Mouse (Mus musculus): ENCODE data around the gene Eif4h. TPM values are rescaled to one million over a fixed set of nuclear protein-coding genes. Genes with fewer than 3 reads are reported as not detected.

Gene Eif4h
- total RNA-seq, 4 experiments from 2014 or later, result 278 to 306 (median 300) TPM

Small RNA genes lying within 50 kb of the gene (microRNA-seq; reads per million reads assigned to microRNA genes)
- 0 to 1.0 reads per million in 2 experiments for gene Mir7228

Other genes with a start within 250 kb of the Eif4h start
- gene Gtf2ird1, start 182.8 kb downstream of the Eif4h start, total RNA-seq (2022), result 10 to 100 TPM; 26.8 to 35.0 (median 32.8) TPM
- 100 to 1,000 TPM in 2 of 4 experiments, 10 to 100 TPM in 2; 92.3 to 109 (median 102) TPM for gene Clip2, start 87.1 kb downstream of the Eif4h start, total RNA-seq (2022)
- 1 to 10 TPM; 3.3 to 4.4 (median 3.7) TPM for gene Syna, start 79.3 kb downstream of the Eif4h start, total RNA-seq (2022)
- 10 to 100 TPM; 50.2 to 60.7 (median 55.7) TPM for gene Rfc2, start 58.1 kb downstream of the Eif4h start, total RNA-seq (2022)
- gene Lat2, start 24.5 kb downstream of the Eif4h start, total RNA-seq (2022), result 10 to 100 TPM in 2 of 4 experiments, 1 to 10 TPM in 2; 3.2 to 20.7 (median 11.6) TPM
- gene Limk1, start 49.1 kb upstream of the Eif4h start, total RNA-seq (2022), result 10 to 100 TPM; 43.7 to 45.3 (median 44.5) TPM
- gene Eln, start 107.8 kb upstream of the Eif4h start, total RNA-seq (2022), result 10 to 100 TPM; 10.1 to 14.5 (median 13.5) TPM